Mouse (Mus musculus) spleen, postnatal 4 days (tissue): Measurements from ENCODE around the gene Ssbp3.
A peak's percentile ranks its signal among the peaks of the same experiment; 100 is the strongest.

Experiments used
- DNase-seq, 2 experiments: peaks; one replicate each; pipeline ENCODE4 v3.0.0; 2022; ENCODE audit warnings: low spot score in 2 of 2

Gene Ssbp3

GRCm38 (mm10) chr4:107048568-107049162 is 138.2 kb downstream of the Ssbp3 start:
- no peak for DNase-seq

- no peak for DNase-seq
Measured at GRCm38 (mm10) chr4:107051889-107052288, 141.4 kb downstream of the Ssbp3 start.

GRCm38 (mm10) chr4:107052962-107053553 is 142.6 kb downstream of the Ssbp3 start:
- no peak for DNase-seq

- no peak for DNase-seq
Measured at GRCm38 (mm10) chr4:107056088-107056487, 145.6 kb downstream of the Ssbp3 start.

GRCm38 (mm10) chr4:107058346-107058745 is 147.8 kb downstream of the Ssbp3 start:
- DNase-seq, result no peak

- DNase-seq, result no peak
Measured at GRCm38 (mm10) chr4:107058781-107059180, 148.3 kb downstream of the Ssbp3 start.

- no peak for DNase-seq
Measured at GRCm38 (mm10) chr4:107061560-107061959, 151.1 kb downstream of the Ssbp3 start.

- DNase-seq, result no peak
Measured at GRCm38 (mm10) chr4:107063214-107063613, 152.7 kb downstream of the Ssbp3 start.

- no peak for DNase-seq
Measured at GRCm38 (mm10) chr4:107064394-107065098, 154.0 kb downstream of the Ssbp3 start.

GRCm38 (mm10) chr4:107066252-107067124 is 156.0 kb downstream of the Ssbp3 start, which contains the start of the genes Mrpl37 and Cyb5rl:
Gene Mrpl37, minus strand, starts transcription at chr4:107066868.
Gene Cyb5rl, plus strand, starts transcription at chr4:107066988.
- peak; percentile 96 to 97 for DNase-seq

- peak; percentile 30 to 75 for DNase-seq
Measured at GRCm38 (mm10) chr4:107067151-107067840, 156.8 kb downstream of the Ssbp3 start.

GRCm38 (mm10) chr4:107072343-107072742 is 161.8 kb downstream of the Ssbp3 start:
- no peak for DNase-seq

GRCm38 (mm10) chr4:107075456-107075855 is 165.0 kb downstream of the Ssbp3 start:
- DNase-seq, result no peak

GRCm38 (mm10) chr4:107078894-107079293 is 168.4 kb downstream of the Ssbp3 start:
- no peak for DNase-seq

- no peak for DNase-seq
Measured at GRCm38 (mm10) chr4:107079716-107080115, 169.2 kb downstream of the Ssbp3 start.

- DNase-seq, result no peak
Measured at GRCm38 (mm10) chr4:107082185-107082584, 171.7 kb downstream of the Ssbp3 start.

- no peak for DNase-seq
Measured at GRCm38 (mm10) chr4:107083126-107083525, 172.6 kb downstream of the Ssbp3 start.

- no peak for DNase-seq
Measured at GRCm38 (mm10) chr4:107084343-107084742, 173.8 kb downstream of the Ssbp3 start.

- no peak for DNase-seq
Measured at GRCm38 (mm10) chr4:107084858-107085257, 174.4 kb downstream of the Ssbp3 start.

- DNase-seq, result no peak
Measured at GRCm38 (mm10) chr4:107091696-107092095, 181.2 kb downstream of the Ssbp3 start.

GRCm38 (mm10) chr4:107094484-107095187 is 184.1 kb downstream of the Ssbp3 start:
- no peak for DNase-seq
